Mouse (Mus musculus) limb, embryonic 15.5 days (tissue): ENCODE measurements at regions not wholly inside any gene's neighbourhood (a gene's known extent, or its start where the extent isn't known, plus 50 kb on each side); places are given as distances from the start of the nearest gene placed in this dataset.

Source experiments
- ATAC-seq: fragments of 200-750 bp; cut with Nextera tagmentation; 2 replicates; pipeline ENCODE4 v1.8.0; 2017; ENCODE audit warnings: low read depth, moderate TSS enrichment; ENCODE audit not compliant: insufficient number of reproducible peaks, low FRiP score, low TSS enrichment
- H3K27ac ChIP-seq: fragments of 300-500 bp; sonication (generic); 2 replicates; pipeline ENCODE4 v1.5.1; 2015; ENCODE audit warnings: moderate library complexity, mild to moderate bottlenecking, inconsistent platforms
- H3K27me3 ChIP-seq: fragments of 300-500 bp; sonication (generic); 2 replicates; pipeline ENCODE4 v1.6.1; 2015; ENCODE audit warnings: inconsistent platforms
- H3K36me3 ChIP-seq: fragments of 300-500 bp; sonication (generic); 2 replicates; pipeline ENCODE4 v1.6.1; 2015; ENCODE audit warnings: inconsistent platforms
- H3K4me1 ChIP-seq: fragments of 300-500 bp; sonication (generic); 2 replicates; pipeline ENCODE4 v1.6.1; 2015; ENCODE audit warnings: inconsistent platforms
- H3K4me2 ChIP-seq: fragments of 300-500 bp; sonication (generic); 2 replicates; pipeline ENCODE4 v1.6.1; 2015; ENCODE audit warnings: mild to moderate bottlenecking, inconsistent platforms
- H3K4me3 ChIP-seq: fragments of 300-500 bp; sonication (generic); 2 replicates; pipeline ENCODE4 v1.5.1; 2015; ENCODE audit warnings: mild to moderate bottlenecking, inconsistent platforms
- H3K9ac ChIP-seq: fragments of 300-500 bp; sonication (generic); 2 replicates; pipeline ENCODE4 v1.6.1; 2015; ENCODE audit warnings: inconsistent platforms
- H3K9me3 ChIP-seq: fragments of 300-500 bp; sonication (generic); 2 replicates; pipeline ENCODE4 v1.6.1; 2016; ENCODE audit warnings: inconsistent platforms
- WGBS: fragments of 180-500 bp; shearing (Covaris S2); methylation state at CpG from one replicate; pipeline ENCODE4 v1.1.7; 2015; 5-methylcytosine and 5-hydroxymethylcytosine counted together

- Histone ChIP-seq H3K4me2 (no peak overlapping the region), H3K4me1 (no peaks in the 10 kb centered on the region), H3K36me3 (no peaks in the 10 kb centered on the region), H3K27me3 (no peaks in the 10 kb centered on the region), H3K4me3 (no peak overlapping the region), H3K27ac (no peak overlapping the region), H3K9ac (no peak overlapping the region), H3K9me3 (no peaks in the 10 kb centered on the region)
- ATAC-seq, result no peak
- WGBS, result 46% methylated on average over 3 of the region's 3 CpGs
Observed at GRCm38 (mm10) chr3:120217710-120218109, 433.4 kb upstream of the Ptbp2 start.

DNA sequence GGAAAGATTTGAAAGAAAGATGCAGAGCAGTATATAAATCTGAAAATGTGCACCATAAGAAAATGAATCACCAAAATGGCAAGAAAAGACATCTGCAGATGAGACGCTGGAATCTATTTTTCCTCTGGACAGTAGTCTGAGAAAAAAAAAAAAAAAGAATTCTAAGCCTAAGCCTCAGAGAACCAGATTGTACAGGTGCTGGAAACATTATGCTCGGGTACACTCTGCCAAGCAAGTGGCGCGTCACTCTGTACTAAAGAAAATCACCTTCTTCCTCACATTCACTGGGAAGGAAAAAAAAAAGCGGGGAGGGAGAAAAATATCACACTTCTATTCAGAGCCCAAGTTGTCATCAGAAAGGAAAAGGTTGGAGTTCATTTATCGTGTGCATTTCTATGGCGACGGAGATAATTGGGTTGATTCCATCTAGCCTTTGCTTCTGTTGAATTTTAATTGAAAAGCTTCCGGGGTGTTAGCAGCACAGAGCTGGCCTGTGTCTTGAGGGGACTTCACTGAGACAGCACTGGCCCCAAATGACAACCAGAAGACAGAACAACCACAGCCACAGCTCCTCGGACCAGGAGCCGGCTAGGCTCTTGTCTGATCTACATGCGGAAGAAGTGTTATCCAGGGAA is 430.5 kb upstream of the Ptbp2 start:
- no peak for ATAC-seq
- Histone ChIP-seq H3K27me3 (no peaks in the 10 kb centered on the region), H3K4me1 (no peaks in the 10 kb centered on the region), H3K9ac (no peak overlapping the region), H3K27ac (no peak overlapping the region), H3K4me3 (no peak overlapping the region), H3K36me3 (no peaks in the 10 kb centered on the region), H3K4me2 (no peak overlapping the region), H3K9me3 (no peaks in the 10 kb centered on the region)
- 80% methylated on average over 12 of the region's 12 CpGs for WGBS

- WGBS, result 88% methylated on average over 2 of the region's 2 CpGs
Observed at GRCm38 (mm10) chr3:120199403-120199802, 415.1 kb upstream of the Ptbp2 start.

DNA sequence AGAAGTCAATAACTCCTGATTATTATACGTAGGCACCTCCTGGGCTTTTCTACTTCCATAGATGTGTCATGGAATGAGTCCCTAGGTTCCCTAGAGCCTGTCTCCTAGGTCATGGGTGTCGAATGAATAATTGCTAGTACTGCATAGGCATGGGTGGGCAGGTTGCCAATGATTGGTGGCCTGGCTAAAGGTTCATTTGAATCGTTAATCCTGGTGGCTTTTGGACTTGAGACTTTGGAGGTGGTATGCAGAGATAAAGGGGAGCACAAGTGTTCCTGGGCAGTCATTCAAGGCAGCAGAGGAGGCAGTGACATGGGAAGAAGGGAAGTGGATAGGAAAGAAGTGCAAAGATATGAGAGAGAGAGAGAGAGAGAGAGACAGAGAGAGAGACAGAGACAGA is 410.2 kb upstream of the Ptbp2 start:
- Histone ChIP-seq H3K9me3 (no peaks in the 10 kb centered on the region), H3K9ac (no peak overlapping the region), H3K4me3 (no peak overlapping the region), H3K27me3 (no peaks in the 10 kb centered on the region), H3K36me3 (no peaks in the 10 kb centered on the region), H3K4me1 (no peaks in the 10 kb centered on the region), H3K4me2 (no peak overlapping the region), H3K27ac (no peak overlapping the region)
- ATAC-seq, result no peak
- 77% methylated on average over 3 of the region's 3 CpGs for WGBS

More at GRCm38 (mm10) chr3:120199403-120199802, 415.1 kb upstream of the Ptbp2 start:
- ATAC-seq, result no peak
- no peak overlapping the region for H3K27ac ChIP-seq
- no peak overlapping the region for H3K4me3 ChIP-seq
- H3K27me3 ChIP-seq, result no peaks in the 10 kb centered on the region
- H3K4me1 ChIP-seq, result no peaks in the 10 kb centered on the region
- no peaks in the 10 kb centered on the region for H3K36me3 ChIP-seq
- no peak overlapping the region for H3K4me2 ChIP-seq
- no peaks in the 10 kb centered on the region for H3K9me3 ChIP-seq
- no peak overlapping the region for H3K9ac ChIP-seq

DNA sequence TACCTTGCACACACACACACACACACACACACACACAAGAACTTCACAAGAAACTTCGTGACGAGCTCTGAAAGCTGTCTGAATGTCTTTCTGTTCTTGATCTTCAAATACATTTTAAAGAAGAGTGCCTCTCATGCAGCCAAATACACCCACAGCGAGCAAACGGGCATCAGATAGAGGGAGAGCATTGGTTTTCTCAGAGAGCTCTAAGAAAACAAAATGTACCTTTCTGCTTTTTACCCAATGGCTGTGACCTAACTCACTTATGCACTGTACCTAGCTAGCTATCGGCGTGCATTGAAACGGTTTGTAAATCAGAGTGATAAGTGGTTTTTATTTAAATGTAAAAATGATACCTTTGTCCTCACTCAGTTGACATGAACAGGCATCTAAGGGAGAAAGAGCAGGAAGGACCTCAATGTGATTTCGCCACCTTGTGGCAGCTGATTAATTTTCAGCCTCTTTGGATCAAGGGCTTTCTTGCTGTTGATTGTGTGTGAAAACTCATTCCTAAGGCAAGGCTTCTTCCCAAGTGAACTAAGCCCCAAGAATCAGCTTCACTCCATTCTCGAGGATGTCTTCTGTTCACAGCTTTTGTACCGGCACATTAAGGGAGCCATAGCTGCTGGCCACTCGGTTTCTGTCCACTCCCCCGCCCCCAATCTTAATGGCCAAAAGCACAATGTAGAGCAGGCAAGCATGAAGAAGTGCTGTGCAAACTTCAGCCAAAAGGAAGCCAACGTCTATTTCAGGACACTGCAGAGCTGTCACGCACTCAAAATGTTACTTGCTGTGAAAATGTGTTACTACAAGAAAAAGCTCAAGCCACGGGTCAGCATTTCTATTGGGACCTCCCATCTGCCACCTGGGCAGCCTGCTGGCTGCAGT is 408.4 kb upstream of the Ptbp2 start:
- H3K4me2 ChIP-seq, result 0 out of 2 replicates have a peak overlapping the region, but pooled peaks have one; percentile 15
- no peak overlapping the region for H3K4me3 ChIP-seq
- no peak overlapping the region for H3K9ac ChIP-seq
- no peaks in the 10 kb centered on the region for H3K27me3 ChIP-seq
- no peak for ATAC-seq
- H3K36me3 ChIP-seq, result no peaks in the 10 kb centered on the region
- 42% methylated on average over 15 of the region's 15 CpGs for WGBS
- no peaks in the 10 kb centered on the region for H3K9me3 ChIP-seq
- H3K4me1 ChIP-seq, result no peaks in the 10 kb centered on the region
- H3K27ac ChIP-seq, result no peak overlapping the region

DNA sequence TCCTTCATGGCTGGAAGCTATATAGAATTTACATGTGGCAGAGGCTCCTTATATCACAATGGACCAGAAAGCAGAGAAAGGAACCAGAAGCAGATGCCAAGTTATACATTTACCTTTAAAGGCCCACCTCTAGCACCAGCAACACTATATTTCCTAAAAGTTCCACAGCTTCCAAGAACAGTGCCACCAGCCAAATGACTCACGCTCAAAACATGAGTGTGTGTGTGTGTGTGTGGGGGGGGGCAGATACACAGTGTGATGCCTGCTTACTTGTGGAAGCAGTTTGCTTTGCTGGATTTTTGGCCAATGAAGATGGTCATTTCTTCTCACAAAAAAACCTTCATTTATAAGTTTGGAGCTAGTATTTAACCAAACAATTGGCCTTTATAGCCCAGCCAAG is 405.3 kb upstream of the Ptbp2 start:
- H3K36me3 ChIP-seq, result no peaks in the 10 kb centered on the region
- no peaks in the 10 kb centered on the region for H3K9me3 ChIP-seq
- no peak overlapping the region for H3K9ac ChIP-seq
- no peak overlapping the region for H3K4me2 ChIP-seq
- no peaks in the 10 kb centered on the region for H3K4me1 ChIP-seq
- 89% methylated on average over 1 of the region's 1 CpGs for WGBS
- H3K4me3 ChIP-seq, result no peak overlapping the region
- ATAC-seq, result no peak
- H3K27me3 ChIP-seq, result no peaks in the 10 kb centered on the region
- H3K27ac ChIP-seq, result no peak overlapping the region

DNA sequence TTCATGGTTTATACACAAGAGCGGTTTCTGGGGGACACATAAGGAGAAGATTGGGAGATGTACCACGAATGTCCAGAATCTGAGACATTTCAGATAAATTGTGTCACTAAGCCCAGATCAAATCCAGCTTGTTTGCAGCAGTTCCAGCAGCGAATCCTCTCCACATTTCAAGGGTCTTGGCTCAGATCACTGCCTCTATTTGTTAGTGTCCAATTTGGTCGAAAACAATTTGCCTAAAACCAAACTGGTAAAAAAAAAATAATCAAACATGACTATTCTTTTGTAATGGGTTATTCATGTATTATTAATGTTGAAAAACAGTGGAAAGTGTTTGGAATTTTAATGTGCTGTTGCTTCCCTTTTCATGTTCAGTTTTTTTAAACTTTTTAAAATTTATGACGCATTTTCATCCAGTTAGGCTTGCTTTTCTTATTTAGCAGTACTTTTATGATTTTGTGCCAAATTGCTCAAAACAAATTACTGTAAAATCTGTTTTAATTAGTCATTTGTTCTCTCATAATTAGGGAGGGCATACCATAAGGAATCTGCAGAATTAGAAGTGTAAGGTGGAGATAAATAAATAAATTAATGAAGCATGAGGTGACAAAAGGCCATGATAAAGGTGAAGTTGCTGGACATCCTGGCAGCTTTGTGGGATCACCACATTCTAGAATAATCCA is 396.8 kb upstream of the Ptbp2 start:
- Histone ChIP-seq H3K27me3 (no peaks in the 10 kb centered on the region), H3K4me3 (no peak overlapping the region), H3K4me2 (no peak overlapping the region), H3K36me3 (no peaks in the 10 kb centered on the region), H3K9me3 (no peaks in the 10 kb centered on the region), H3K4me1 (no peaks in the 10 kb centered on the region), H3K9ac (no peak overlapping the region), H3K27ac (no peak overlapping the region)
- 82% methylated on average over 5 of the region's 5 CpGs for WGBS
- no peak for ATAC-seq

DNA sequence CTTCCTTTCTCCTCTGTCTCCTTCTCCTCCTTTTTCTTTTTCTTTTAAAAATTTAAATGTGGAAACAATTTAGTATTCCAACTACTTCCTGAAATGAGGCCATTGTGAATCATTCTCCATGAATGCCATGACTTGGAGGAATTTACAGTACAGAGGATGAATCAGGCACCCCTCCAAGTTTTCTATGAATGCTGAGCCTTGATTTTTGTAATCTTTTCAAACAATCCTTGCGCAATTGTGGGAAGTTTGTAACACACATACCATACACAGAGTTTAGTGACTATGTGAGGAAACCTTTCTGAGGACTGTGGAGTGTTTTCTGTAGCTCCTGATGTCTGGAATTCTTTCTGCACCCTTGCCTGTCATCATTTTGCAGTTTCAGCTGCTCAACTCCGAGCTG is 391.4 kb upstream of the Ptbp2 start:
- Histone ChIP-seq H3K4me2 (no peak overlapping the region), H3K9me3 (no peaks in the 10 kb centered on the region), H3K27ac (no peak overlapping the region), H3K4me3 (no peak overlapping the region), H3K27me3 (no peaks in the 10 kb centered on the region), H3K9ac (no peak overlapping the region), H3K36me3 (no peaks in the 10 kb centered on the region), H3K4me1 (0 out of 2 replicates have a peak, but pooled peaks cover 2% of the 10 kb centered on the region)
- no peak for ATAC-seq
- WGBS, result 43% methylated on average over 2 of the region's 2 CpGs
